Mouse (Mus musculus) embryonic facial prominence, embryonic 10.5 days (tissue): Measurements from ENCODE around the gene Il1f6. TPM values are rescaled to one million over a fixed set of nuclear protein-coding genes. Genes with fewer than 3 reads are reported as not detected.
"Not testable (repeated sequence)": the region's sequence is repeated elsewhere in the genome, so short reads cannot be mapped to it uniquely, and the experiment has no call there.

Source experiments
- DNase-seq: peaks from one replicate; pipeline ENCODE4 v3.0.0-alpha.2; 2017; ENCODE audit warnings: low spot score
- H3K27ac ChIP-seq: fragments of 300-500 bp; sonication (generic); replicated peaks from 2 replicates; pipeline ENCODE4 v1.5.1; 2016; ENCODE audit warnings: mild to moderate bottlenecking
- H3K27me3 ChIP-seq: fragments of 300-500 bp; sonication (generic); replicated peaks from 2 replicates; pipeline ENCODE4 v1.6.1; 2016; ENCODE audit warnings: low read depth, mild to moderate bottlenecking; ENCODE audit not compliant: poor library complexity, severe bottlenecking
- H3K36me3 ChIP-seq: fragments of 300-500 bp; sonication (generic); replicated peaks from 2 replicates; pipeline ENCODE4 v1.6.1; 2016; ENCODE audit warnings: mild to moderate bottlenecking, moderate library complexity
- H3K4me1 ChIP-seq: fragments of 300-500 bp; sonication (generic); 2 replicates; pipeline ENCODE4 v1.6.1; 2016
- H3K4me3 ChIP-seq: fragments of 300-500 bp; sonication (generic); 2 replicates; pipeline ENCODE4 v1.5.1; 2016; ENCODE audit warnings: mild to moderate bottlenecking, moderate library complexity
- H3K9me3 ChIP-seq: fragments of 300-500 bp; sonication (generic); 2 replicates; pipeline ENCODE4 v1.6.1; 2016; ENCODE audit warnings: mild to moderate bottlenecking
- WGBS: fragments of 180-500 bp; shearing (Covaris S2); methylation state at CpG from one replicate; pipeline ENCODE4 v1.1.7; 2016; 5-methylcytosine and 5-hydroxymethylcytosine counted together
- polyA plus RNA-seq: library from polyadenylated mRNA; unstranded; fragments of >200 nt; fragmentation: Nextera tagmentation; extraction: Ambion mirVana; gene quantifications from 2 replicates; pipeline ENCODE4 v1.2.1, GENCODE M21; 2016

Gene Il1f6
- not detected in 2 replicates for polyA plus RNA-seq

- no peak for DNase-seq
- 73% methylated on average over 2 of the region's 2 CpGs for WGBS
- Histone ChIP-seq H3K27ac (no peak within 1 kb of the TSS), H3K36me3 (no peaks in the 10 kb centered on the region), H3K9me3 (no peaks in the 10 kb centered on the region), H3K27me3 (no peaks in the 10 kb centered on the region), H3K4me3 (no peak within 1 kb of the TSS), H3K4me1 (no peaks in the 10 kb centered on the region)
Measured at GRCm38 (mm10) chr2:24215118-24215517, at the start of gene Il1f6. Gene Il1f6, plus strand, starts transcription at chr2:24215418.

GRCm38 (mm10) chr2:24181683-24182331 is 33.4 kb upstream of the Il1f6 start:
- H3K27me3 ChIP-seq, H3K9me3 ChIP-seq, H3K27ac ChIP-seq, H3K4me1 ChIP-seq, H3K36me3 ChIP-seq: not testable (repeated sequence)
- peak; percentile 68 for DNase-seq
- 19% methylated on average over 14 of the region's 14 CpGs for WGBS
- peak overlapping the region; percentile 31; the same call in 1 of the 2 replicates for H3K4me3 ChIP-seq

DNA sequence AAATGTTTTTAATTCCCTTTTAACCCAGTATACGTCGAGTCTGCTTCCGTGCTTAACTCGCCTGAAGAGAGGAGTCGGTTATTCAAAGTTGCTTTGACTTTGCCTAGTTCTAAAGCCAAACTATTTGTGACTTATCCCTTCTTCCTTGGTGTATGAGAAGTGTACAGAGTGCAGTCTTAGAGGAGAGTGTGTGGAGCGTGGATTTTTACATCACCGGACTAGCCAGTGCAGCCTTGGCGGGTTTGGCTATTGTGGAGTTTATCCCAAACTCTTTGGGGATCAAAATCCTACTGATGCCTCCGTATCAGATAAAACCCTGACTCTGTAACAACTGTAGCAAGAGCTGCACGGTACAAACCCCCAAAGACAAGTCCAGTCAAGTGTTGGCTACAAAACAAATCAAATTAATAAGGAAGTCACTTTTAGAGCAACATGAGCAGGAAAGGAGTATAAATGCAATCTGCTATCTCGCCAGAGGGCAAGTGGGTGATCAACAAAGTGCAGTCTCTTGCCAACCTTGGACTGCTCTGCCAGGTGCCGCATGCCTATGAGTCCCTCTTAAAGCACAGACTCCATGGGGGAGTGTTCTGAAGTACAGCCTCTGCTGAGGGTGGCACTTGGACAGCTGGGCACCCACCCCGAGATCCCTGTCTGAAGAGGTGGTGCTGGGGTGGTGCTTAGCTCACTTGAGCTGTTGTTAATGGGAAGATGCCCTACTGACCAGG is 32.6 kb upstream of the Il1f6 start:
- 67% methylated on average over 13 of the region's 13 CpGs for WGBS
- DNase-seq, H3K36me3 ChIP-seq, H3K27me3 ChIP-seq, H3K9me3 ChIP-seq, H3K27ac ChIP-seq, H3K4me1 ChIP-seq: not testable (repeated sequence)
- peak overlapping the region; percentile 31; the same call in 1 of the 2 replicates for H3K4me3 ChIP-seq

GRCm38 (mm10) chr2:24184092-24184491 is 31.1 kb upstream of the Il1f6 start:
- not testable (repeated sequence) for H3K36me3 ChIP-seq, H3K9me3 ChIP-seq, DNase-seq, H3K4me1 ChIP-seq, H3K27me3 ChIP-seq, H3K4me3 ChIP-seq, H3K27ac ChIP-seq

DNA sequence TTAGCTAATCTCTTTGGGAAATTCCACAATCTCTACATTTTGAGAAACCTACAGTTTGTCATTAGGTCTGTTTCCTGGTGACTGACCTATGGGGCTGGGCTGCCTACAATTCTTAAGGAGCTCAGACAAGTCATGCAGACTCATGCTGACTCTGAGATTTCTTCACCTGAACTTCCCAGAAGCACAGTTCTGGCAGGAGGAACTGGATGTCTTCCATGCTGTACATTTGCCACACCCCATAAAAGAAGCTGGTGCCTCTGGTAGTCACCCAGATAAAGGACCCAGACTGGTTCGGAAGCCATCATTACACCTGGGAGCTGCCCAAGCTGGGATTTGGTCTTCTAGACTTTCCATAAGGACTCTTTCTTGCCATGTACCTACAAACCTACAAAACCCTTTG is 29.0 kb upstream of the Il1f6 start, which contains the start of gene Il1f9:
Il1f9 (plus strand) TSS at position 301 of the 400 bp plus-strand sequence.
- H3K36me3 ChIP-seq = no peaks in the 10 kb centered on the region
- H3K4me3 ChIP-seq = no peak within 1 kb of the TSS
- no peak within 1 kb of the TSS for H3K27ac ChIP-seq
- 90% methylated on average over 1 of the region's 1 CpGs for WGBS
- no peak for DNase-seq
- no peaks in the 10 kb centered on the region for H3K27me3 ChIP-seq
- no peaks in the 10 kb centered on the region for H3K4me1 ChIP-seq
- no peaks in the 10 kb centered on the region for H3K9me3 ChIP-seq

- Histone ChIP-seq H3K27me3 (no peaks in the 10 kb centered on the region), H3K9me3 (no peaks in the 10 kb centered on the region), H3K36me3 (no peaks in the 10 kb centered on the region), H3K4me3 (no peak overlapping the region), H3K27ac (no peak overlapping the region), H3K4me1 (no peaks in the 10 kb centered on the region)
- no peak for DNase-seq
- WGBS = 80% methylated on average over 6 of the region's 6 CpGs
Measured at GRCm38 (mm10) chr2:24187585-24187984, 27.6 kb upstream of the Il1f6 start.

- Histone ChIP-seq H3K36me3 (no peaks in the 10 kb centered on the region), H3K27me3 (no peaks in the 10 kb centered on the region), H3K4me3 (no peak overlapping the region), H3K9me3 (no peaks in the 10 kb centered on the region), H3K4me1 (no peaks in the 10 kb centered on the region), H3K27ac (no peak overlapping the region)
- no peak for DNase-seq
- 76% methylated on average over 1 of the region's 1 CpGs for WGBS
Measured at GRCm38 (mm10) chr2:24188189-24188588, 27.0 kb upstream of the Il1f6 start.

DNA sequence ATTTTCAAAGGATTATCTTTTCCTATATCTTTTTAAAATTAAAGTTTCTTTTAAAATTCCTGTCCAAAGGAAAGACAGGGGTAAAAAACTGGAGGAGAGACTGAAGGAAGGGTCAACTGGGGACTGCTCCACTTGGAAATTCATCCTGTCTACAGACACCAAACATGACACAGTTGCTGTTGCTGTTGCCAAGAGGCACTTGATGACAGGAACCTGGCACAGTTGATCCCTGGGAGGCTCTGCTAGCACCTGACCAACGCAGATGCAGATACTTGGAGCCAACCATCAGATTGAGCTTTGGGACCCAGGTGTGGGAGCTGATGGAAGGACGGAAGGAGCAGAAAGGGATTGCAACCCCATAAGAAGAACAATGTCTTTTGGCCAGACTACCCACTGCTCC is 12.0 kb downstream of the Il1f6 start:
- WGBS = 80% methylated on average over 2 of the region's 2 CpGs
- H3K4me3 ChIP-seq = no peak overlapping the region
- H3K36me3 ChIP-seq = no peaks in the 10 kb centered on the region
- H3K27me3 ChIP-seq = no peaks in the 10 kb centered on the region
- DNase-seq = no peak
- H3K9me3 ChIP-seq = no peaks in the 10 kb centered on the region
- no peak overlapping the region for H3K27ac ChIP-seq
- H3K4me1 ChIP-seq = no peaks in the 10 kb centered on the region

GRCm38 (mm10) chr2:24267503-24267902 is 52.3 kb downstream of the Il1f6 start:
- WGBS = 93% methylated on average over 1 of the region's 1 CpGs

DNA sequence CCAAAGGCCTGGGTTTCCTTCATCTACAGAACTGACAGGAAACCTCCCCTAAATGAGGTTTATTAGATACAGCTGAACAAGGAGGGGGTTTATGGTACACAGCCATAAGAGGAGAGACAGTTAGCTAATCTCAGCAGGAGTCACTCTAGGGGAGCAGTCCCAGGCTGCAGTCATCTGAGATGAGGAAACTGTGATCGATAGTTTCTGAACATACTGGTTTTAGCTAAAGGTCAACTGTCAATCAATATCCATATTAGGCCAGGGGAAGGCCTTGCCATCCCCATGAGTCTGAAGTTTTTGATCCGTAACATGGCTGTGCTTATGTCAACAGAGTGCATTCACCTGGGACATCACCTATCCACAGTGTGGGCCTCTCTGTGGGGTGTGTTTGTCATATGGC is 58.4 kb downstream of the Il1f6 start:
- no peaks in the 10 kb centered on the region for H3K9me3 ChIP-seq
- H3K27me3 ChIP-seq = no peaks in the 10 kb centered on the region
- no peaks in the 10 kb centered on the region for H3K36me3 ChIP-seq
- WGBS = 79% methylated on average over 2 of the region's 2 CpGs
- DNase-seq = no peak
- no peak overlapping the region for H3K4me3 ChIP-seq
- H3K27ac ChIP-seq = no peak overlapping the region
- H3K4me1 ChIP-seq = no peaks in the 10 kb centered on the region

More at GRCm38 (mm10) chr2:24267503-24267902, 52.3 kb downstream of the Il1f6 start:
- no peaks in the 10 kb centered on the region for H3K27me3 ChIP-seq
- no peak overlapping the region for H3K27ac ChIP-seq
- no peaks in the 10 kb centered on the region for H3K36me3 ChIP-seq
- H3K4me1 ChIP-seq = no peaks in the 10 kb centered on the region
- no peak overlapping the region for H3K4me3 ChIP-seq
- no peak for DNase-seq
- H3K9me3 ChIP-seq = no peaks in the 10 kb centered on the region

- Histone ChIP-seq H3K9me3 (no peaks in the 10 kb centered on the region), H3K27ac (no peak overlapping the region), H3K27me3 (no peaks in the 10 kb centered on the region), H3K4me3 (no peak overlapping the region), H3K36me3 (no peaks in the 10 kb centered on the region), H3K4me1 (no peaks in the 10 kb centered on the region)
- WGBS = 47% methylated on average over 1 of the region's 1 CpGs
- no peak for DNase-seq
Measured at GRCm38 (mm10) chr2:24275146-24275545, 59.9 kb downstream of the Il1f6 start.
